Mouse (Mus musculus) small intestine, adult 2 months (tissue): ENCODE data around the gene Klrb1c.

ENCODE experiments used
- CTCF ChIP-seq: fragments of 200-500 bp; IDR thresholded peaks from 2 replicates; pipeline ENCODE4 v1.5.1; 2012; ENCODE audit warnings: low read depth, mild to moderate bottlenecking, control low read depth, inconsistent platforms, low read length, moderate library complexity, mixed read lengths; ENCODE audit not compliant: insufficient replicate concordance, insufficient read length; ENCODE audit errors: extremely low read depth
- POLR2A ChIP-seq: fragments of 200-500 bp; IDR thresholded peaks from 2 replicates; pipeline ENCODE4 v1.6.1; 2012; ENCODE audit warnings: low read depth, mild to moderate bottlenecking, control low read depth, inconsistent platforms, low read length, moderate library complexity

DNA sequence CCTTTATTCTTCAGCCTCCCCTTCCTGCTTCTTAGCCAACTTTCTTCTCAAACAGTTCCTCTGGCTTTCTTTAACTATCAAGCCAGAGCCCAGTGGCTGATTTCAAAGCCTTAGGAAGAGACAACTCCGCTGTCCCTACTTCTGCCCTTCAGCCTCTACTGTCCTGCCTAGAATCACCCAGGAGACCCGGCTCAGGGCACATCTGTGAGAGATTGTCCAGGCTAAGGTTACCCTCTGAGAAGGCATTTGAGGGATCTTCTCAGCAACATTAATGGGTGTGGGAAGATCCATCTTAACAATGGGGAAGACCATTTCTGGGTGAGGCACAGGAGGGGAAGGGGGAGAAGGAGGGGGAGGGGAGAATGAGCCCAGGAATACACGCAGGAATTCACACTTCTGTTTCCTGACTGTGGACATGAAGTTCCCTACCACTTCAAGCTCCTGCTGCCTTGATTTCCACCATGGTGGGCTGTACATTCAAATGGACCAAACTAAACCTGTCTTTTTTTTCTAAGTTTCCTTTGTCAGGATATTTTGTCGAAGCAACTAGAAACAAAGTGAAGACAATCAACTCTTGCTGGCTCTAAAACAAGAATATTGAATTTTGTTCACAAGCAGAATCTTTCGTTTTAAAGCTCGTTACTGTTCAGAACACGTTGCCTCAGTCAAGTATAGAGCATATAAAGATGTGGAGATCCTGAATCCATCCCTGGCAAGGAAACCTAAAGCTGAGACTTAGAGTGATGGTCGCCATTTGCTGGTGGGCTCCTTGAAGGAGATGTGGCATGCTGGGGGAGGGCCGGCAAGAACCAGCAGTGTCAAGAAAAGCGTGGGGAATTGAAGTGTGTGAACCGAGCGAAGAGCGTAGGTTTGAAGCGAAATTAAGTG lies 48.7 kb upstream of the Klrb1c start:
- TF ChIP-seq POLR2A, result no peak
- TF ChIP-seq CTCF, result no peak
